Mouse (Mus musculus): Measurements from ENCODE around the gene Cox19. TPM values are rescaled to one million over a fixed set of nuclear protein-coding genes. Genes with fewer than 3 reads are reported as not detected.

The Cox19 gene
- polyA plus RNA-seq, 1 experiment: 66.0 TPM

GRCm38 (mm10) chr5:139326111-139326696, 25.0 kb downstream of the Cox19 start:
- H3K79me2 ChIP-seq (ENCODE audit: control insufficient read depth, insufficient read depth): no peaks in the 10 kb centered on the region
- peaks cover 42% of the 10 kb centered on the region for H3K27me3 ChIP-seq (ENCODE audit: control insufficient read depth, insufficient read depth, insufficient read length)
- no peaks in the 10 kb centered on the region for H3K36me3 ChIP-seq (ENCODE audit: control insufficient read depth, insufficient read depth)
- no peak overlapping the region for H3K4me2 ChIP-seq (ENCODE audit: low read depth)
- no peak overlapping the region for H3ac ChIP-seq (ENCODE audit: control insufficient read depth, insufficient read length)
- TF ChIP-seq POLR2A (IDR thresholded peaks at IDR 0.05; ENCODE audit: insufficient read length, low read depth) (no peak), CEBPB (IDR thresholded peaks at IDR 0.05; ENCODE audit: insufficient read depth, poor library complexity, severe bottlenecking) (no peak), REST (IDR thresholded peaks at IDR 0.05; ENCODE audit: insufficient read depth, insufficient read length) (no peak), USF1 (IDR thresholded peaks at IDR 0.05; ENCODE audit: low read depth) (no peak), E2F4 (IDR thresholded peaks at IDR 0.05; ENCODE audit: insufficient read depth) (no peak), MYOG (IDR thresholded peaks at IDR 0.05; ENCODE audit: control insufficient read depth in 1 of 3, insufficient read depth in 1 of 3, insufficient read length in 2 of 3, low read depth in 2 of 3) (no peak), SRF (IDR thresholded peaks at IDR 0.05; ENCODE audit: control insufficient read depth, insufficient read length, low read depth) (no peak), TCF3 (IDR thresholded peaks at IDR 0.05; ENCODE audit: insufficient read length, low read depth) (no peak), POLR2AphosphoS2 (IDR thresholded peaks at IDR 0.05; ENCODE audit: insufficient read length, low read depth) (no peak), MAX (IDR thresholded peaks at IDR 0.05; ENCODE audit: low read depth) (no peak), TCF12 (IDR thresholded peaks at IDR 0.05; ENCODE audit: insufficient read depth, poor library complexity, severe bottlenecking) (no peak), MYOD1 (IDR thresholded peaks at IDR 0.05; ENCODE audit: control insufficient read depth in 1 of 3, insufficient read length in 2 of 3, low read depth in 2 of 3) (no peak)
- no peak overlapping the region for H3K4me3 ChIP-seq

- Histone ChIP-seq H3K36me3 (ENCODE audit: control insufficient read depth, insufficient read depth) (no peaks in the 10 kb centered on the region), H3K4me2 (ENCODE audit: low read depth) (no peak within 1 kb of the TSS), H3K4me3 (no peak within 1 kb of the TSS), H3ac (ENCODE audit: control insufficient read depth, insufficient read length) (no peak within 1 kb of the TSS), H3K27me3 (ENCODE audit: control insufficient read depth, insufficient read depth, insufficient read length) (peaks cover 49% of the 10 kb centered on the region), H3K79me2 (ENCODE audit: control insufficient read depth, insufficient read depth) (no peaks in the 10 kb centered on the region)
- TF ChIP-seq SRF (IDR thresholded peaks at IDR 0.05; ENCODE audit: control insufficient read depth, insufficient read length, low read depth): no peak
- TF ChIP-seq TCF3 (IDR thresholded peaks at IDR 0.05; ENCODE audit: insufficient read length, low read depth): no peak
- no peak for TF ChIP-seq CEBPB (IDR thresholded peaks at IDR 0.05; ENCODE audit: insufficient read depth, poor library complexity, severe bottlenecking)
- TF ChIP-seq MAX (IDR thresholded peaks at IDR 0.05; ENCODE audit: low read depth): no peak
- TF ChIP-seq REST (IDR thresholded peaks at IDR 0.05; ENCODE audit: insufficient read depth, insufficient read length): no peak
- TF ChIP-seq USF1 (IDR thresholded peaks at IDR 0.05; ENCODE audit: low read depth): no peak
- TF ChIP-seq E2F4 (IDR thresholded peaks at IDR 0.05; ENCODE audit: insufficient read depth): no peak
- TF ChIP-seq TCF12 (IDR thresholded peaks at IDR 0.05; ENCODE audit: insufficient read depth, poor library complexity, severe bottlenecking): no peak
- TF ChIP-seq MYOD1 (IDR thresholded peaks at IDR 0.05; ENCODE audit: control insufficient read depth in 1 of 3, insufficient read length in 2 of 3, low read depth in 2 of 3): no peak
- TF ChIP-seq POLR2AphosphoS2 (IDR thresholded peaks at IDR 0.05; ENCODE audit: insufficient read length, low read depth): no peak
- no peak for TF ChIP-seq MYOG (IDR thresholded peaks at IDR 0.05; ENCODE audit: control insufficient read depth in 1 of 3, insufficient read depth in 1 of 3, insufficient read length in 2 of 3, low read depth in 2 of 3)
- no peak for TF ChIP-seq POLR2A (IDR thresholded peaks at IDR 0.05; ENCODE audit: insufficient read length, low read depth)
These were observed 25.7 kb downstream of the Cox19 start, which contains the start of gene Adap1 for GRCm38 (mm10) chr5:139325395-139325966. Gene Adap1 (minus strand): TSS chr5:139325622.

DNA sequence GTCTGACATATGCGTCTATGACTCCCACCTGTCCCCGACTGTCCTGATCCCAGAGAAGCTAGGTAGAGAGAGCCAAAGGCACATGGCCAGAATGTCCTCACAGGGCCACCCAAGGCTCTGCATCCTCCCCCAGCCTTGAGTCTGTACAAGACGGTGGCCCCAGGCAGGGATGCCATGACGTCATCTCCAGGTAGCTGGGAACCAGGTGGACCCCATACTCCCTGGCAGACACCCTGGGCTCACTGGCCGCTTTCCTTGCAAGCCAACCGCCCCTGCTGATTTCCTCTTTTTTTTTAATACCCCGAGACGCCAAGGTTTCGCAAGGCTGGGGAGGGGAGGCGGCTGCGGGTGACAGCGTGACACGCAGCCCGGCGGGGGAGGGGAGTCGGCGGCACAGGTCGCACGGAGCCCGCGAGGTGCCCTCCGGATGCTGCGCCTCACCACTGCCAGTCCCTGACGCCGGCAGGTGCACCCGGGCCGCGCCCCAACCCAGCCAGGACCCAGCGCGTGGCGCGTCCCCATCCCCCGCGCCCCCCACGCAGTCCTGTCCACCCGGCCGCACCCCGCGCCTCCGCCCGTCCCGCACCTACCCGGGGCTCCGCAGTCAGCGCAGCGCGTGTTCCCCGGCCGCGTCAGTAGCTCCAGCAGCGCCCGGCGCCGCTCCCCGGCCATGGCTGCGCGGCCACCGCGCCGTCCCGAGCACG, 26.4 kb downstream of the Cox19 start:
- Histone ChIP-seq H3K4me3 (no peak overlapping the region), H3K36me3 (ENCODE audit: control insufficient read depth, insufficient read depth) (no peaks in the 10 kb centered on the region), H3K27me3 (ENCODE audit: control insufficient read depth, insufficient read depth, insufficient read length) (peaks cover 52% of the 10 kb centered on the region), H3K4me2 (ENCODE audit: low read depth) (no peak overlapping the region), H3K79me2 (ENCODE audit: control insufficient read depth, insufficient read depth) (no peaks in the 10 kb centered on the region), H3ac (ENCODE audit: control insufficient read depth, insufficient read length) (no peak overlapping the region)
- TF ChIP-seq REST (IDR thresholded peaks at IDR 0.05; ENCODE audit: insufficient read depth, insufficient read length): no peak
- no peak for TF ChIP-seq USF1 (IDR thresholded peaks at IDR 0.05; ENCODE audit: low read depth)
- no peak for TF ChIP-seq SRF (IDR thresholded peaks at IDR 0.05; ENCODE audit: control insufficient read depth, insufficient read length, low read depth)
- TF ChIP-seq POLR2A (IDR thresholded peaks at IDR 0.05; ENCODE audit: insufficient read length, low read depth): no peak
- TF ChIP-seq TCF3 (IDR thresholded peaks at IDR 0.05; ENCODE audit: insufficient read length, low read depth): no peak
- TF ChIP-seq MAX (IDR thresholded peaks at IDR 0.05; ENCODE audit: low read depth): no peak
- no peak for TF ChIP-seq POLR2AphosphoS2 (IDR thresholded peaks at IDR 0.05; ENCODE audit: insufficient read length, low read depth)
- no peak for TF ChIP-seq E2F4 (IDR thresholded peaks at IDR 0.05; ENCODE audit: insufficient read depth)

GRCm38 (mm10) chr5:139324045-139324491, 27.1 kb downstream of the Cox19 start:
- no peak for TF ChIP-seq SRF (IDR thresholded peaks at IDR 0.05; ENCODE audit: control insufficient read depth, insufficient read length, low read depth)
- no peak for TF ChIP-seq REST (IDR thresholded peaks at IDR 0.05; ENCODE audit: insufficient read depth, insufficient read length)
- no peak for TF ChIP-seq MYOG (IDR thresholded peaks at IDR 0.05; ENCODE audit: control insufficient read depth in 1 of 3, insufficient read depth in 1 of 3, insufficient read length in 2 of 3, low read depth in 2 of 3)
- no peak for TF ChIP-seq POLR2AphosphoS2 (IDR thresholded peaks at IDR 0.05; ENCODE audit: insufficient read length, low read depth)
- no peak for TF ChIP-seq USF1 (IDR thresholded peaks at IDR 0.05; ENCODE audit: low read depth)
- no peak for TF ChIP-seq TCF12 (IDR thresholded peaks at IDR 0.05; ENCODE audit: insufficient read depth, poor library complexity, severe bottlenecking)
- no peak for TF ChIP-seq MAX (IDR thresholded peaks at IDR 0.05; ENCODE audit: low read depth)
- no peak for TF ChIP-seq TCF3 (IDR thresholded peaks at IDR 0.05; ENCODE audit: insufficient read length, low read depth)
- no peak for TF ChIP-seq MYOD1 (IDR thresholded peaks at IDR 0.05; ENCODE audit: control insufficient read depth in 1 of 3, insufficient read length in 2 of 3, low read depth in 2 of 3)
- TF ChIP-seq CEBPB (IDR thresholded peaks at IDR 0.05; ENCODE audit: insufficient read depth, poor library complexity, severe bottlenecking): no peak
- H3K36me3 ChIP-seq (ENCODE audit: control insufficient read depth, insufficient read depth): no peaks in the 10 kb centered on the region
- no peak overlapping the region for H3K4me3 ChIP-seq
- no peak overlapping the region for H3K4me2 ChIP-seq (ENCODE audit: low read depth)
- peaks cover 56% of the 10 kb centered on the region for H3K27me3 ChIP-seq (ENCODE audit: control insufficient read depth, insufficient read depth, insufficient read length)
- H3K79me2 ChIP-seq (ENCODE audit: control insufficient read depth, insufficient read depth): no peaks in the 10 kb centered on the region
- H3ac ChIP-seq (ENCODE audit: control insufficient read depth, insufficient read length): no peak overlapping the region

Measured in myocyte (in vitro differentiated cells).